Mouse (Mus musculus) liver, adult 2 months (tissue): ENCODE data around the gene Desi2.

Experiments used
- CTCF ChIP-seq: fragments of 200-500 bp; IDR thresholded peaks from 2 replicates; pipeline ENCODE4 v1.5.1; 2011; ENCODE audit warnings: low read depth, low read length, control low read depth
- POLR2A ChIP-seq: fragments of 200-500 bp; IDR thresholded peaks from 2 replicates; pipeline ENCODE4 v1.6.1; 2011; ENCODE audit warnings: low read length, control low read depth; ENCODE audit not compliant: insufficient read depth; ENCODE audit errors: extremely low read depth

DNA sequence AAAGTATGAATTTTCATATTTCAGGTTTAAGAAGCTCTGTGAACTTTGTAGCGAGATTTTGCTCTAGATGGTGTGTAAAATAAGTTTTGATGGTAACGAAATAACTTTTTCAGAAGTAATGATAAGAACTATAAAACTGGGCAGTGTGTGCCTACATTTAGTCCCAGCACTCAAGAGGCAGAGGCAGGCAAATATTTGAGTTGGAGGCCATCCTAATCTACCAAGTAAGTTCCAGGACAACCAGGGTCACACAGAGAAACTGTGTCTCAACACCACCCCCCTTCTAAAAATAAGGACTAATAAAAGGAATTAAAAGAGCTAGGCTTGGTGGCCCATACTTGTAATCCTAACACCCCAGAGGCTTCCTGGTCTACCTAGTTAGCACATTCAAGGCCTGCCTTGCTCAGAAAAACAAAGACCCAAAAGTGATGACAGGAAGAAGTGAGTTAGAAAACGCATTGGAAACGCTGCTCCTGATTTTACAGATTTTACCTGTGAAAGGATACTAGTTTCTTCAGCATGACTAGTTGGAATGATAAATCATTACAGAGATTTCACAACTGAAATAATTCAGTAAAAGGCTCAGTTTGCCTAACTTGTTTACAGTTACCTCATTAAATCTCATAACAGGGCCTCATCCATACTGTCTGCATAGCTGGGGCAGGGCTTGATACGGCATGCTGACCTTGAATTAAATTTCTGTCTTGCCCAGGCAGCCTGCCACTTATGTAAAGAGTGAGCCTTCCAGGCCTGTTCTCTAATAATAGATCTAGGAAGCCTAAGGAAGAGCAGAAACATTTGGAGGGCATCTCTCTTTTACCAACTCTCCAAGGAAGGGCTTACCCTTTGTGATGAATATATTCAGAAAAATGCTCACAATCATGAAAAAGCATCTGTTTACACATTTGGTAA, 32.2 kb downstream of the Desi2 start:
- no peak for TF ChIP-seq POLR2A
- TF ChIP-seq CTCF = no peak
